Mouse (Mus musculus): Measurements from ENCODE around the gene Col6a2.

The Col6a2 gene

DNA sequence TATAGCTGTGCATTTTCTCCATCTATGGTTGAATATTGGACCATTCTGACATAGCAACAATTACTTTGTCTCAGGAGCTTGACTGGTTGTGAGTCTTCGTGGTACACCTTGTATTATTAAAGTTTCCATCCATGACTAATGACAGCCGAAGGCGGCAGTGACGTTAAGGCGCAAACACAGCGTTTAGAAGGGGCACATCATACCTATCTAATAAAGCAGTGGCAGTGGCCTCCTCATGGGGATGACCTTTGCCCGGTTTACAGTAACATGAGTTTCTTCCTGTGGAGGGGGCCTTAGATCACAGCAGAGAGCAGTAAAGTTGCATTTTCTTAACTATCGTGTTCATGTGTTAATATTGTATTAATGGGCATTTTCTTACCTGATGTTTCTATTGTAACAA, 75.2 kb downstream of the Col6a2 start:
- no peak for DNase-seq (ENCODE audit: low read depth)

DNA sequence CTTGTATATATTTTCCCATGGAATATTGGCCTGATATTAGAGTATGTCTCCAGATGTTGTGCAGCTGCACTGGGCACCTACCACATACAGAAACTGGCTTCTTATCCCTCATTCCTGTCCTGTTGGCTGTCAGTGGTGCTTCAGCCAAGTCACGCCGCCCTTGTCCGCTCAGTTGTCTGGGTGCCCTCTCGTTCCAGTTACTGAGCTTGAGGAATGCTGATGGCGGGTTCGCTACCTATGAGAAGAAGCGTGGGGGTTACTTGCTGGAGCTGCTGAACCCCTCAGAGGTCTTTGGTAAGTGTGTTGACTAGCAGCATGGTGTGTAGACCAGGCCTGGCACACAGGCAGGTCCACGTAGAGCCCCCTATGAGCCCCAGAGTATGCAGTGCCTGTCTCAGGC, 76.9 kb downstream of the Col6a2 start:
- DNase-seq (ENCODE audit: low read depth): no peak
